Mouse (Mus musculus): ENCODE measurements around the gene Rap1b. TPM values are rescaled to one million over a fixed set of nuclear protein-coding genes. Genes with fewer than 3 reads are reported as not detected.

Gene Rap1b
- polyA plus RNA-seq, 1 experiment from 2014 or later, result 163 TPM

GRCm38 (mm10) chr10:117812501-117812900 is 33.3 kb downstream of the Rap1b start:
- Histone ChIP-seq H3K4me2 (ENCODE audit: low read depth, low read length) (no peak overlapping the region), H3K9ac (ENCODE audit: low read depth, low read length) (no peak overlapping the region), H3K4me1 (ENCODE audit: control insufficient read depth, insufficient read depth, low read length) (no peaks in the 10 kb centered on the region), H3K36me3 (ENCODE audit: control insufficient read depth, insufficient read depth, low read length) (peaks cover 7% of the 10 kb centered on the region), H3K9me3 (ENCODE audit: control insufficient read depth, low read length) (no peaks in the 10 kb centered on the region), H3K27ac (ENCODE audit: low read length) (no peak overlapping the region), H3K27me3 (replicated peaks; ENCODE audit: control insufficient read depth, insufficient read depth, low read length) (no peaks in the 10 kb centered on the region), H3K4me3 (ENCODE audit: low read length) (no peak overlapping the region)
- ATAC-seq, result no peak
- 90% methylated on average over 2 of the region's 2 CpGs for WGBS

- peaks cover 7% of the 10 kb centered on the region for H3K36me3 ChIP-seq (ENCODE audit: control insufficient read depth, insufficient read depth, low read length)
- WGBS, result 90% methylated on average over 8 of the region's 8 CpGs
Observed at GRCm38 (mm10) chr10:117811555-117811954, 34.3 kb downstream of the Rap1b start.

GRCm38 (mm10) chr10:117810506-117810905 is 35.3 kb downstream of the Rap1b start:
- H3K27me3 ChIP-seq (replicated peaks; ENCODE audit: control insufficient read depth, insufficient read depth, low read length), result no peaks in the 10 kb centered on the region
- 80% methylated on average over 11 of the region's 11 CpGs for WGBS
- no peaks in the 10 kb centered on the region for H3K9me3 ChIP-seq (ENCODE audit: control insufficient read depth, low read length)
- peaks cover 7% of the 10 kb centered on the region for H3K36me3 ChIP-seq (ENCODE audit: control insufficient read depth, insufficient read depth, low read length)
- H3K27ac ChIP-seq (ENCODE audit: low read length), result no peak overlapping the region
- no peaks in the 10 kb centered on the region for H3K4me1 ChIP-seq (ENCODE audit: control insufficient read depth, insufficient read depth, low read length)
- no peak overlapping the region for H3K9ac ChIP-seq (ENCODE audit: low read depth, low read length)
- H3K4me2 ChIP-seq (ENCODE audit: low read depth, low read length), result no peak overlapping the region
- no peak for ATAC-seq
- H3K4me3 ChIP-seq (ENCODE audit: low read length), result no peak overlapping the region

More at GRCm38 (mm10) chr10:117811555-117811954, 34.3 kb downstream of the Rap1b start:
- Histone ChIP-seq H3K27ac (ENCODE audit: low read length) (no peak overlapping the region), H3K4me1 (ENCODE audit: control insufficient read depth, insufficient read depth, low read length) (no peaks in the 10 kb centered on the region), H3K9ac (ENCODE audit: low read depth, low read length) (no peak overlapping the region), H3K9me3 (ENCODE audit: control insufficient read depth, low read length) (no peaks in the 10 kb centered on the region), H3K4me3 (ENCODE audit: low read length) (no peak overlapping the region), H3K4me2 (ENCODE audit: low read depth, low read length) (no peak overlapping the region), H3K27me3 (replicated peaks; ENCODE audit: control insufficient read depth, insufficient read depth, low read length) (no peaks in the 10 kb centered on the region)
- ATAC-seq, result no peak

GRCm38 (mm10) chr10:117808068-117808467 is 37.8 kb downstream of the Rap1b start:
- no peak overlapping the region for H3K4me3 ChIP-seq (ENCODE audit: low read length)
- H3K36me3 ChIP-seq (ENCODE audit: control insufficient read depth, insufficient read depth, low read length), result peaks cover 2% of the 10 kb centered on the region
- no peaks in the 10 kb centered on the region for H3K4me1 ChIP-seq (ENCODE audit: control insufficient read depth, insufficient read depth, low read length)
- no peak for ATAC-seq
- H3K9me3 ChIP-seq (ENCODE audit: control insufficient read depth, low read length), result no peaks in the 10 kb centered on the region
- no peaks in the 10 kb centered on the region for H3K27me3 ChIP-seq (replicated peaks; ENCODE audit: control insufficient read depth, insufficient read depth, low read length)
- 86% methylated on average over 6 of the region's 6 CpGs for WGBS
- H3K4me2 ChIP-seq (ENCODE audit: low read depth, low read length), result no peak overlapping the region
- H3K27ac ChIP-seq (ENCODE audit: low read length), result no peak overlapping the region
- H3K9ac ChIP-seq (ENCODE audit: low read depth, low read length), result no peak overlapping the region

GRCm38 (mm10) chr10:117805919-117806318 is 39.9 kb downstream of the Rap1b start:
- Histone ChIP-seq H3K9ac (ENCODE audit: low read depth, low read length) (no peak overlapping the region), H3K9me3 (ENCODE audit: control insufficient read depth, low read length) (no peaks in the 10 kb centered on the region), H3K36me3 (ENCODE audit: control insufficient read depth, insufficient read depth, low read length) (no peaks in the 10 kb centered on the region), H3K27me3 (replicated peaks; ENCODE audit: control insufficient read depth, insufficient read depth, low read length) (no peaks in the 10 kb centered on the region), H3K4me1 (ENCODE audit: control insufficient read depth, insufficient read depth, low read length) (no peaks in the 10 kb centered on the region), H3K4me2 (ENCODE audit: low read depth, low read length) (no peak overlapping the region), H3K27ac (ENCODE audit: low read length) (no peak overlapping the region), H3K4me3 (ENCODE audit: low read length) (no peak overlapping the region)
- 58% methylated on average over 9 of the region's 9 CpGs for WGBS
- ATAC-seq, result no peak

- Histone ChIP-seq H3K36me3 (ENCODE audit: control insufficient read depth, insufficient read depth, low read length) (no peaks in the 10 kb centered on the region), H3K4me3 (ENCODE audit: low read length) (no peak overlapping the region), H3K9ac (ENCODE audit: low read depth, low read length) (no peak overlapping the region), H3K4me1 (ENCODE audit: control insufficient read depth, insufficient read depth, low read length) (peaks cover 6% of the 10 kb centered on the region), H3K9me3 (ENCODE audit: control insufficient read depth, low read length) (no peaks in the 10 kb centered on the region), H3K4me2 (ENCODE audit: low read depth, low read length) (no peak overlapping the region), H3K27ac (ENCODE audit: low read length) (no peak overlapping the region), H3K27me3 (replicated peaks; ENCODE audit: control insufficient read depth, insufficient read depth, low read length) (no peaks in the 10 kb centered on the region)
- no peak for ATAC-seq
- 89% methylated on average over 31 of the region's 31 CpGs for WGBS
Observed at GRCm38 (mm10) chr10:117803870-117804850, 41.7 kb downstream of the Rap1b start.

GRCm38 (mm10) chr10:117801886-117802285 is 43.9 kb downstream of the Rap1b start:
- Histone ChIP-seq H3K4me3 (ENCODE audit: low read length) (no peak overlapping the region), H3K4me2 (ENCODE audit: low read depth, low read length) (no peak overlapping the region), H3K4me1 (ENCODE audit: control insufficient read depth, insufficient read depth, low read length) (peaks cover 6% of the 10 kb centered on the region), H3K9ac (ENCODE audit: low read depth, low read length) (no peak overlapping the region), H3K36me3 (ENCODE audit: control insufficient read depth, insufficient read depth, low read length) (no peaks in the 10 kb centered on the region), H3K27me3 (replicated peaks; ENCODE audit: control insufficient read depth, insufficient read depth, low read length) (no peaks in the 10 kb centered on the region), H3K9me3 (ENCODE audit: control insufficient read depth, low read length) (no peaks in the 10 kb centered on the region), H3K27ac (ENCODE audit: low read length) (no peak overlapping the region)
- WGBS, result 94% methylated on average over 9 of the region's 9 CpGs
- no peak for ATAC-seq

- Histone ChIP-seq H3K4me1 (ENCODE audit: control insufficient read depth, insufficient read depth, low read length) (peaks cover 6% of the 10 kb centered on the region), H3K4me3 (ENCODE audit: low read length) (no peak overlapping the region), H3K27me3 (replicated peaks; ENCODE audit: control insufficient read depth, insufficient read depth, low read length) (no peaks in the 10 kb centered on the region), H3K4me2 (ENCODE audit: low read depth, low read length) (no peak overlapping the region), H3K9ac (ENCODE audit: low read depth, low read length) (no peak overlapping the region), H3K9me3 (ENCODE audit: control insufficient read depth, low read length) (no peaks in the 10 kb centered on the region), H3K27ac (ENCODE audit: low read length) (no peak overlapping the region), H3K36me3 (ENCODE audit: control insufficient read depth, insufficient read depth, low read length) (no peaks in the 10 kb centered on the region)
- 59% methylated on average over 11 of the region's 11 CpGs for WGBS
- ATAC-seq, result no peak
Observed at GRCm38 (mm10) chr10:117799806-117800205, 46.0 kb downstream of the Rap1b start.

- Histone ChIP-seq H3K4me3 (ENCODE audit: low read length) (no peak overlapping the region), H3K9ac (ENCODE audit: low read depth, low read length) (no peak overlapping the region), H3K27ac (ENCODE audit: low read length) (no peak overlapping the region), H3K4me1 (ENCODE audit: control insufficient read depth, insufficient read depth, low read length) (peaks cover 7% of the 10 kb centered on the region), H3K27me3 (replicated peaks; ENCODE audit: control insufficient read depth, insufficient read depth, low read length) (no peaks in the 10 kb centered on the region), H3K36me3 (ENCODE audit: control insufficient read depth, insufficient read depth, low read length) (no peaks in the 10 kb centered on the region), H3K9me3 (ENCODE audit: control insufficient read depth, low read length) (no peaks in the 10 kb centered on the region), H3K4me2 (ENCODE audit: low read depth, low read length) (no peak overlapping the region)
- WGBS, result 71% methylated on average over 6 of the region's 6 CpGs
- no peak for ATAC-seq
Observed at GRCm38 (mm10) chr10:117798436-117799035, 47.3 kb downstream of the Rap1b start.
